Mouse (Mus musculus) gastrocnemius, adult 18-20 months (tissue): Measurements from ENCODE around the gene Mapk8ip2. TPM values are rescaled to one million over a fixed set of nuclear protein-coding genes. Genes with fewer than 3 reads are reported as not detected.

ENCODE experiments used
- DNase-seq: peaks from one replicate; pipeline ENCODE4 v3.0.0; 2021; ENCODE audit warnings: low spot score
- total RNA-seq, 2 experiments: library from RNA; stranded (reverse); gene quantifications; 2 replicates each; pipeline ENCODE4 v1.2.3; 2021

Gene Mapk8ip2
- total RNA-seq, 2 experiments from 2014 or later = 0.25 to 0.57 TPM

DNA sequence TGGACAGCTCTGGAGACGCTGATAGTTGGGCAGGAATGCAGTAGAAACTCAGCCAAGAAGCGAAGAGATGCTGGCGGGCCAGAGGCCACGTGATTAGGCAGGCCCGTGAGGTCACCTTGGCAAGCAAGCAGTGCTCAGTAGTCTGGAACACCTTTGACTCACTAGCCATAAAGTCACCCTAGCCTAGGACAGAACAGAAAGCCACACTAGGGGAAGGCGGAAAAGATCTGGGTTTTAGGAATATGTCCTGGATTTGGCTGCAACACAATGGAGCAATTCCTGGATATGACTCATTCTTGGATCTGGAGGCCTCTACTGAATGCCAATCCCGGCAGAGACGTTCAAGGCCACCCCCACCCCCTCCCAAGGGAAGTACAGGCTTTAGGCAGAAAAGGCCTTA, 26.9 kb downstream of the Mapk8ip2 start:
- peak; percentile 65 for DNase-seq

DNA sequence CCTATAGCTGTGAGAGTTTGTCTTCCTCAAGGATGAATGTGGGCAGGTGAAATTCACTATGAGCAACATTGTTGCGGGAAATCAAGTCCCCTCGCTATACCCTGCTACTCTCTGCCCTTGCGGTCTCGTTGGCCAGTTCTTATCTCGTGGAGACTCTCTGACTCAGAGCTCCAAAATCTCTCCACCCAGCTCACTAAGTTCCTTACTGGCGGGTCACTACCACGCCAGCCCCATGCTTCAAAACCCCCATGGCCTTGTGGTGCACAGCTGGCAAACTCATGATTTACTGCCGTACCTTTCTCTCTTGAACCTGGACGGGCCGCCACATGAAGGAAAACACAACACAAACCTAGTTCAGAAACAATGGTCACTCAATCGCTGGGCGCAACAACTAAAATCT, 34.5 kb downstream of the Mapk8ip2 start:
- DNase-seq = no peak

DNA sequence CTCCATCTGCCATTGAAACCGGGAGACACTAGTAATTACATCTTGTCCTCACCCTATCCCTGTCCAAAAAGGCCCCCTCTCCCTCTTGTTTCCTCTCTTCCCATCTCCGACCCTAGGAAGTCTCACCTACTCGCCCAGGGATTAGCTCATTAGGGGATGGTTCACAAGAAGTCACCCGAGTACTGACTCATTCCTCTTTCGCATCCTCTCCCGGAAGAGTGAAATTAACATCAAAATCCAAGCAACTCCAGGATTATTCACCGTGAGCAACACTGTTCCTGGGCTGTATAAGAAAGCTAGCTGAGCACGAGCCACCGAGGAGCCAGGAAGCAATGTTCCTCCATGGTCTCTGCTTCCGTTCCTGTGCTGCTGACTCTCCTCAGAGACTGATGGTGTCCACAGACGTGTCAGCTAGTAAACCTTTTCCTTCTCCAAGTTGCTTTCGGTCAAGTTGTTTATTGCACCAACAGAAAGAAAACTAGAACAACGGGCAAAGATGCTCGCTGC, 35.0 kb downstream of the Mapk8ip2 start:
- DNase-seq = no peak

DNA sequence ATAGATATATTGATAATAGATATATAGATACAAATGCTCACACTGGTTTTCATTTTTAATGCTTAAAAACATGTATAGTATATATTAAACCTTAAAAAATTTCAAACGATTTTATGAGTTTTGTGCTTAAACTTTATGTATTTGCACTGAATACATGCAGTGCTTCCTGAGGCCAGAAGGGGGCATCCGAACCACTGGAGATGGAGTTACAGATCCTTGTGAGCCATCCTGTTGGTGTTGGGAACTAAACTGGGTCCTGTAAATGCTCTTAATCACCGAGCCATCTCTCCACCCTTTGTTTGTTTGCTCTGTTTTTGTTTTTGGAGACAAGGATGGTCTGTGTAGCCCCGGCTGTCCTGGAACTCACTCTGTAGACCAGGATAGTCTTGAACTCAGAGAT, 41.3 kb downstream of the Mapk8ip2 start:
- no peak for DNase-seq

DNA sequence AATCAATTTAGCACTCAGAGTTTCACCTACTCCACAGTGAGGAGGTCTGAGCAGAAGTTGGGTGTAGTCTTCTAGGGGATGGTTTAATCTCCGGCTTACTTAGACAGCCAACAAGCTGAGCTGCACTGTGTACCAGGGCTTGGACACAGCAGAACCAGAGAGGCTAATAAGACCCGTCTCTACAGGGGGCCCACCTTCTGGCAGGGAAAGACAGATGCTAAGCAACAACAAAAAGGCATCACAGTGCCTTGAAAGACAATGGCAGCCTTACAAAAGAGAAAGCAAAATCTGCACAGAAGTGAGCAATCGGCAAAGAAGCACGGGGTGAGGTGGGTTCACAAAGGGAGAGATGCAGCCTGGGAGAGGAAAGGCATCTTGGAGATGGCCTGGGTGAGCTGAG, 42.4 kb downstream of the Mapk8ip2 start:
- no peak for DNase-seq

DNA sequence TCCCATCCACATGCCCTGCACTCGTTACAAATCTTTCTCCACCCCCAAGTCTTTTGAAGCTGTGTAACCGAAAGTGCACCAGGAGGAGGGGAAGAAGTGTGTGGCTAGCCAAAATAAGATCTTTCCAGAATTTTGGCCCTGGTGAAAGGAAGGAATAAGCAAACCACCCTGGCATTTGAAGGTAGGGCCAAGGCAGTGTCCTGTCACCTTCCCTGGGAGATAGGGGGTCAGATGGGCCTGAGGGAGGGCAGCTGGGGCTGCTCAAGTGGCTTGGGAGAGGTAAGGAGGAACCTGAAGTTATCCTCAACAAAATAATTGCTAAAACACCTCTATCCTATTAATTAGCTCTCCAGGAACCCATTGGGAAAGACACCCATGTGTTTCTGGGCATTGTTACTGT, 43.1 kb downstream of the Mapk8ip2 start:
- no peak for DNase-seq

DNA sequence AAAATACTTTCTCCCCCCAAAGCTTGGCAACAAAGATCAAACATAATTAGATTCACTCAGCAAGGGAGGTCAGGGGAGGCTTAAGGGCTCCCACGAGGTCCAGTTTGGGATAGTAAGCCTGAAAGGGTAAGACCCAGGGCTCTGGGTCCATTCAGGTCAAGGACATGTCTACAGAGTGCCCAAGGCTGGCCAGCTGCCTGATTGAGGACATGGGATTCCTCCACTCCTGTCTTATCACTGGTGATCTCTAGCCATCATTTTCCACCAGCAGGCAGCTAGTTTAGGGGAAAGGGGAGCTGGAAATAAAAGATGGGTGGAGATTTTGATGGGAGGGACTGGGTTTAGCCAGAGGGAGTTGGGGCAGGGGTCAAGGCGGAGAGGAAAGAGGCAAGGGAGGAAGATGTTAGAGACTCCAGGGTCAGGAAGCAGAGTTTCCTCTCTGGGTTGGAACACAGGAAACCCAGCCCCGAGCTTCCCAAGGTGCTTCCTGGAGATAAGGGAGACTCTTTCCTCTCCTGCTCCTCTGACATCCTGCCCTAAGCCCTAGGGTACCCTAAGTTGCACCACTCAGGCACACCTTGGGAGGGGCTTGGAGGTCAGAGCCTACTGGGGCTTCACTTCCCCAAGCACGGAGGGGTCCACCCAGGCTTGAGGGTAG, 43.8 kb downstream of the Mapk8ip2 start:
- DNase-seq = peak; percentile 53

DNA sequence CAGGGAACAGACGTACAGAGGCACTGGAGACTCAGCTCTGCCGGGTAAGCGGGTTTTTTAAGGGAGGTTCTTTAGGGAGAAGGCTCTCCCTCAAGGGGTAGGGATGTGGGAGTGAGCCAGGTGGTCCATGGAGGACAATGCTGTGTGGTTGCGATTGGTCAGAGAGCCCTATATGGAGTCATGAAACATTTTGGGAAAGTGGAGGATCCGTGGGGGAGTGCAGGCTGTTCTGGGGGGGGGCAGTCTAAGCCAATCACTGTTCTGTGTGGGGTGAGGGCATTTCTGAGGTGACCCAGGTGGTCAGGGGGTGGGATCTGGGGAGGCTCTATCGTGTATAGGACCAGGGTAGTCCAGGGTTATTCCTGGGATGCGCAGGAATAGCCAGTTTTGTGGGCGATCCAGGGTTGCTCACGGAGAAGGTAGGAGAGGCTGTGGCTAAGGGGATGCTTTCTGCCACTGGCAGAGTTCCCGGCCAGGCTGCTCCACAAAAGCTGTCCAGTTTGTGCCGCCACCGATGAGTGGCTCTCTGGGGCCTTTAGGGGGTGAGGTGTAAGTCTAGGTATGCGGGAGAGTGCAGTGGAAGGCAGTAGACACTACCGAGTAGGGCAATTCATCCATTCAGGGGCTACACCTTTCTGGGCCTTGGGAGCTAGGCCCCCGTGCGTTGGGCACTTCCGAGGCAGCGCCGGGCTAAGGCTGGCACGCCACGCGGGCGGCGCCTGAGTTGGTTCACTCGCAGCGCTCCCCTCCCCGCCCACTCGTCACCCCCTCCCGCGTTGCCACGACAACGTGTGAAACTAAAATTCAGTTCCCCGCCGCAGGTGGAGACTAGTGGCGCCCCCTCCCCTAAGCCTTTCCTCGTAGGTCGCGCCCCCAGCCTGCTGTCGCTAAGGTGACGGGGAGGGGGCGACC, 44.6 kb downstream of the Mapk8ip2 start:
- DNase-seq = no peak

DNA sequence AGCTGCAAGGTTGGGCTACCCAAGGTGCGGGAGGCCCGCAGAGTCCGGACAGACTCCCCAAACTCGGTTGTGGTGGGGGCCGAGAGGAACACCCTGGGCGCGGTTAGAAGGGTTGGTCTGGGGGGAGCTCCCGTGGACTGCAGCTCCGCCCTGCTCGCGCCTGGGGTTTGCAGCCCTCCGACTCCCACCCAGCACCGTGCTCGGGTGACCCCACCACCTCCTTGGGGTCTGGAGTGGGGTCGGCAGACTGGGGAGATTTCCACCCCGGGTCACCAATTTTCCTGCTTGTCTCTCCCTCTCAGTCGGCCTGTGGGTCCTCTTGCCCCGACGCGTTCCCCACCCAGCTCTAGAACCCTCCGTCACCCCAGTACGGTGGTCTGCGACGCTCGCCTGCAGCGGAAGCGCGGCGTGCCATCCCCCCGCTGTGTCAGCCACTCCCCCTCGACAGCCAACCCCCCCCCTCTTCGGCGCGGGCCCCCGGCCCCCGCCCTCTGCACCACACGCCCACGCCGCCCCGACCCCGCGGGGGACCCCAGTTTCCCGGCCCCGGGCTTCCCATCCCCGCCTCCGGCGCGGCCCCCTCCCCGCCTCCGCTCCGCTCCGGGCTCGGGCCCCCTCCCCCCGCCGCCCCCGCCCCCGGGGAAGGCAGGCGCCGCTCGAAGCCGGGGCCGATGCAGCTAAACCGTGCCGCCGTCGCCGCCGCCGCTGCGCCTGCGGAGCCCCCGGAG, 45.4 kb downstream of the Mapk8ip2 start, which contains the start of gene Shank3:
Shank3 (plus strand) TSS at position 663 of the 728 bp plus-strand sequence.
- no peak for DNase-seq

DNA sequence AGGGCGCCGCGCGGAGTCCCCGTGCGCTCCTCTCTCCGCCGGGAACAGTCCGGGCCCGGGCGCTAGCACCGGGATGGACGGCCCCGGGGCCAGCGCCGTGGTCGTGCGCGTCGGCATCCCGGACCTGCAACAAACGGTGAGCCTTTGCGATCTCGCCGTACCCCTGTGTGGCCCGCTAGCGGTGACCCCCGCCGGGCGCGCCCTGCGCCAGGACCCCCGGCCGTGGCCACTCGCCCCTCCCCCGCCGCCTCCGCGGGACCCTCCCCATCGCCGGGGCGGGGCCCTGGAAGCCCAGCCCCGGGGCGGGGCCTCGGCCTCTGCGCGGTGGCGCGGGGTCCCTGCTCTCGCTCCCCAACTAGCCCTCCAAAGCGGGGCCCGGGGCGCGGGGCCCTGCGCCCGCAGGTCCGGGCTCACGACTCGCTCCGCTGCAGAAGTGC, 46.1 kb downstream of the Mapk8ip2 start:
- DNase-seq = no peak

DNA sequence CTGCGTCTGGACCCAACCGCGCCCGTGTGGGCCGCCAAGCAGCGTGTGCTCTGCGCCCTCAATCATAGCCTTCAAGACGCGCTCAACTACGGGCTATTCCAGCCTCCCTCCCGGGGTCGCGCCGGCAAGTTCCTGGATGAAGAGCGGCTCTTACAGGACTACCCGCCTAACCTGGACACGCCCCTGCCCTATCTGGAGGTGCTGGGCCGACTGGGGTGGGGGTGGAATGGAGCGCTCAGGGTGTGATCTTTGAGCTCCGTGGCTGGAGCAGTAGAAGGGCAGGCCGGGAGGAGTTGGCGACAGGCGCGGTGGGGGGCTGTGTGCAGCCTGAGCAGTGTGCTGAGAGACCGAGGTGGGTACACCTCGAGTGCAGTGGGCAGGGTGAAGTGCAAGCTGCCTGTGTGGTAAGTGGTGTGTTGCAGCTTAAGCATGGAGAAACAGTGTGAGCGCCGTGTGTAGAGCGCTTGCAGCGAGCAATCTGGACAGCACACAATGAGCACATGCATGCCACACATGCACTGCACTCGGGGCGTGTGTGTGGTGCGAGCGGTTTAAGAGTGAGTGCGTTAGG, 46.6 kb downstream of the Mapk8ip2 start:
- no peak for DNase-seq

DNA sequence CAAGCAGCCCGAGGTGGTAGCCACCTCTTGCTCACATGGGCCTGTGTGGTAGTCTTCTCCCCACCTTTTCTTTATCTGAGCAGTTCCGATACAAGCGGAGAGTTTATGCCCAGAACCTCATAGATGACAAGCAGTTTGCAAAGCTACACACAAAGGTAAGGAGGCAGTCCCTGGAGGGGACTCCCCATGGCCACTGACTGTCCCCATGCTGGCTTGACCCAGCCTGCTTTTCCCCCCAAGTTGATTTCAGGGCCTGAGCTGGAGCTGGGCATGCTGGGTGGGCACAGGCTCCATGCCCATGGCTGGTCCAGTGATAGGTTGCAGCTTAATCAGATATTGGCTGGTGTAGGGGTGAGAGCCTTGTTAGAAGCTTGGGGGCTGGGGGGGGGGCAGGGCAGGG, 47.6 kb downstream of the Mapk8ip2 start:
- DNase-seq = no peak

DNA sequence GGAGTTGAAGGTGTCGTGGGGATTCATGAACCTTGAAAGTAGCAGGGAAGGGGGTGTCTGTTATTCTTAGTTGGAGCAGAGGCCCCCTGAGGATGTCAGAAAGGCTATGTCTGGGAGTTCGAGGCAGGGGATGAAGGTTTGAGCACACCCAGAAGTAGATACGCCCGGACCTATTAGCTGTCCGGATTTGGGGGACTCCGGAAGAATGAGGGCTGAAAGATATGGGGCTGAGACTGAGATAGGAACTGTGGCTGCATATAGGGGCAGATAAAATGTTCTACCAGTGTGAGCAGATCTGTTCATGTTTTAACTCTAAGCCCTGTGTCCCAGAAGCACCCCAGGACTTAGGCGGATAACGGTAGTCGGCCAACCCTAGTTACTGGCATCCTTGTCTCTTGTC, 51.1 kb downstream of the Mapk8ip2 start:
- DNase-seq = no peak

DNA sequence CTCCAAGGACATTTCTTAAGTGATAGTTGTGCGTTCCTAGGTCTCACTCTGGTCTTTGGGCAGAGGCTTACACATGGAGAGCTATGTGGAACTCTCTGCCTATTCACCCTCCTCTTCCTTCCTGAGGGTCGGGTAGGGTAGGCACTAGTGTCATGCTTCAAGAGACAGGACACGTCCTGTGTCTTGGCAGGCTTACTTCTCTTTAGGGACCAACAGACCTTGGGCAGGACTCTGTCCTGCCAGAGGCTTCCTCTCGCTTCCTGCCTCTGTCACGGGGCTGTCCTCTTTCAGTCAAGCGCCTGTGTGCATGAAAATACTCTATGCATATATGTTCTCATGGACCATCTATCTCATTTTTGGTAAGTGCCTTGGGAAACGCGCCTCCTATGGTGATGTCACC, 54.0 kb downstream of the Mapk8ip2 start:
- DNase-seq = no peak

DNA sequence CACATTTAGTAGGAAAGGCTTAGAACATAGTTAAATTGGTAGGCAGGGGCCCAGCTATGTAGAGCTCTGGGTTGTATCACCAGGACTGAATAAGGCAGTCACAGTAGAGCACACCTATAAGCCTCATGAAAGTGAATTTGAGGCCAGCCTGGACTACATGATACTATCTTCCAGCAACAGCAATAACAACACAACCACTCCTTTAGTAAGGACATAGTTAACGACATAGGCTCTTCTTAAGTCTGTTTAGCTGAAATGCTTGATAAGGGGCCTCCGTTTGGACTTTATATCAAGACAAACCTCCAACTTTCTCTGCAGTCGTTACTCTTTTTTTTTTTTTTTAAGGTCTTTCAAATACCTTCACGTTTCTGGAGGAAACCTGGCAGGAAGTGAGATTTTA, 59.0 kb downstream of the Mapk8ip2 start:
- DNase-seq = no peak

Other genes with a start within 250 kb of the Mapk8ip2 start
- gene Ppp6r2, start 242.4 kb upstream of the Mapk8ip2 start, total RNA-seq = 10 to 100 TPM; 90.7 to 93.0 TPM
- 10 to 100 TPM; 59.4 to 61.0 TPM for gene Sbf1, start 138.6 kb upstream of the Mapk8ip2 start, total RNA-seq
- not detected for gene Adm2, start 131.2 kb upstream of the Mapk8ip2 start, total RNA-seq
- gene Miox, start 119.5 kb upstream of the Mapk8ip2 start, total RNA-seq = under 1 TPM in 1 of 2 experiments, not detected in 1; 0.48 TPM
- gene Lmf2, start 98.3 kb upstream of the Mapk8ip2 start, total RNA-seq = 10 to 100 TPM; 11.4 to 12.5 TPM
- gene Ncaph2, start 98.2 kb upstream of the Mapk8ip2 start, total RNA-seq = 10 to 100 TPM; 39.2 to 46.1 TPM
- gene Sco2, start 80.1 kb upstream of the Mapk8ip2 start, total RNA-seq = 10 to 100 TPM; 12.4 to 13.9 TPM
- under 1 TPM; 0.31 to 0.43 TPM for gene Tymp, start 76.9 kb upstream of the Mapk8ip2 start, total RNA-seq
- under 1 TPM in 1 of 2 experiments, not detected in 1; 0.64 TPM for gene Odf3b, start 74.6 kb upstream of the Mapk8ip2 start, total RNA-seq
- not detected for gene Klhdc7b, start 69.0 kb upstream of the Mapk8ip2 start, total RNA-seq
- gene Syce3, start 43.4 kb upstream of the Mapk8ip2 start, total RNA-seq = not detected
- gene Cpt1b, start 28.1 kb upstream of the Mapk8ip2 start, total RNA-seq = 100 to 1,000 TPM; 287 to 338 TPM
- under 1 TPM; 0.23 to 0.28 TPM for gene C730034F03Rik, start 24.3 kb upstream of the Mapk8ip2 start, total RNA-seq
- under 1 TPM in 1 of 2 experiments, not detected in 1; 0.52 TPM for gene Gm44502, start 24.2 kb upstream of the Mapk8ip2 start, total RNA-seq
- gene Chkb, start 24.0 kb upstream of the Mapk8ip2 start, total RNA-seq = 10 to 100 TPM; 19.7 to 27.0 TPM
- gene Arsa, start 23.5 kb downstream of the Mapk8ip2 start, total RNA-seq = 1 to 10 TPM; 2.8 to 4.0 TPM
- gene Shank3, start 45.7 kb downstream of the Mapk8ip2 start, total RNA-seq = 10 to 100 TPM in 1 of 2 experiments, 1 to 10 TPM in 1; 8.9 to 12.6 TPM
- gene Acr, start 114.4 kb downstream of the Mapk8ip2 start, total RNA-seq = not detected
- gene Rabl2, start 138.0 kb downstream of the Mapk8ip2 start, total RNA-seq = 1 to 10 TPM; 2.1 to 2.4 TPM